Mouse (Mus musculus): Measurements from ENCODE around the gene Tsc1.

The Tsc1 gene

GRCm38 (mm10) chr2:28616358-28616757 is 24.7 kb upstream of the Tsc1 start:
- no peak for DNase-seq

- no peak for DNase-seq
Measured at GRCm38 (mm10) chr2:28616874-28617273, 24.2 kb upstream of the Tsc1 start.

GRCm38 (mm10) chr2:28617498-28618486 is 23.2 kb upstream of the Tsc1 start:
- no peak for DNase-seq

GRCm38 (mm10) chr2:28618777-28619336 is 22.2 kb upstream of the Tsc1 start:
- DNase-seq: no peak

- no peak for DNase-seq
Measured at GRCm38 (mm10) chr2:28619369-28619768, 21.7 kb upstream of the Tsc1 start.

- DNase-seq: no peak
Measured at GRCm38 (mm10) chr2:28620522-28620921, 20.5 kb upstream of the Tsc1 start.

- DNase-seq: no peak
Measured at GRCm38 (mm10) chr2:28621111-28621510, 19.9 kb upstream of the Tsc1 start.

GRCm38 (mm10) chr2:28621664-28622171 is 19.3 kb upstream of the Tsc1 start, which contains the start of gene Gfi1b:
Gene Gfi1b (minus strand): TSS chr2:28621982.
- no peak for DNase-seq

GRCm38 (mm10) chr2:28622521-28623124 is 18.4 kb upstream of the Tsc1 start:
- DNase-seq: peak; percentile 74 to 78

GRCm38 (mm10) chr2:28624870-28625269 is 16.2 kb upstream of the Tsc1 start:
- DNase-seq: no peak

GRCm38 (mm10) chr2:28626038-28626437 is 15.0 kb upstream of the Tsc1 start:
- no peak for DNase-seq

- no peak for DNase-seq
Measured at GRCm38 (mm10) chr2:28628053-28628452, 13.0 kb upstream of the Tsc1 start.

GRCm38 (mm10) chr2:28629911-28630381 is 11.1 kb upstream of the Tsc1 start:
- no peak for DNase-seq

- peak; percentile 39 to 40 for DNase-seq
Measured at GRCm38 (mm10) chr2:28632626-28633025, 8.4 kb upstream of the Tsc1 start.

GRCm38 (mm10) chr2:28633136-28633535 is 7.9 kb upstream of the Tsc1 start:
- no peak for DNase-seq

GRCm38 (mm10) chr2:28635199-28635598 is 5.8 kb upstream of the Tsc1 start:
- DNase-seq: no peak

GRCm38 (mm10) chr2:28637106-28637845 is 3.8 kb upstream of the Tsc1 start:
- peak; percentile 77 to 84 for DNase-seq

- DNase-seq: peak in 1 of 2 experiments; percentile 26
Measured at GRCm38 (mm10) chr2:28638352-28638751, 2.7 kb upstream of the Tsc1 start.

- peak; percentile 63 to 66 for DNase-seq
Measured at GRCm38 (mm10) chr2:28638886-28639285, 2.1 kb upstream of the Tsc1 start.

GRCm38 (mm10) chr2:28639794-28640193 is 1.2 kb upstream of the Tsc1 start:
- DNase-seq: peak; percentile 60 to 69

GRCm38 (mm10) chr2:28641435-28641941 is 460 bp downstream of the Tsc1 start:
- DNase-seq: no peak

GRCm38 (mm10) chr2:28643081-28643480 is 2.1 kb downstream of the Tsc1 start:
- DNase-seq: no peak
